17 mouse cellular contexts compared by ENCODE assay signal in the genomic region with DNA sequence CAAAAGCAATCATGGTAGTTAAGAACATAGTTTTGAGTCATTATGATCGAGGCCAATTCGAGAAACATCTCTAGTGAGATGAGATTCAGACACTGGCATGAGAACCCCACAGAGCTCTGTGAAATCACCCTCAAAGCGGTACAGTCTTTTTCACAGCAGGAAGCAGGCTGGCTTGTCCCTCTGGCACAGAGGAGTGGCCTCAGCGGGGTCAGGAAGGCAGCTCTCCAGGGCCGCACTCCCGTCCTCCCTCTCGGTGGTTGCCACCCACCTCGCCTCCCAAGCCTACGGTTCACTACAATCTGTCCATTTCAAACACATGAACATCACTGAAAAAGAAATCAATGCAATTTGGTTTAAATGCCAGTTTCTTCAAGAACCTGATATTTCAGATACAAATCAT. TPM values are rescaled to one million over a fixed set of nuclear protein-coding genes. Genes with fewer than 3 reads are reported as not detected.
DNase-seq lines count a peak whose midpoint lies in the region; ATAC-seq and TF ChIP-seq lines count a peak whose summit lies in the region.
"Had no signal": no experiment of that assay in that cellular context is flagged by ENCODE, and none has a peak within 500 bp of the region (broad histone marks: within the 10 kb centered on the region; RNA-seq: fewer than 3 reads in every experiment).

No protein-coding gene starts in this region.

- no peak for TF ChIP-seq CTCF in intestine, postnatal 0 days (IDR thresholded peaks at IDR 0.05; ENCODE audit: low read depth)

- WGBS in intestine, postnatal 0 days = 82% methylated on average over 9 of the region's 9 CpGs
- WGBS in intestine, embryonic 15.5 days = 78% methylated on average over 9 of the region's 9 CpGs

- H3K4me2 ChIP-seq in intestine, postnatal 0 days (replicated peaks; ENCODE audit: low read depth) = no peak overlapping the region
- no peak overlapping the region for H3K4me2 ChIP-seq in intestine, embryonic 15.5 days (replicated peaks)
- H3K4me2 ChIP-seq: embryonic facial prominence, embryonic 13.5 days; embryonic facial prominence, embryonic 15.5 days; forebrain, embryonic 12.5 days had no signal

- peaks cover 83% of the 10 kb centered on the region for H3K36me3 ChIP-seq in intestine, postnatal 0 days (ENCODE audit: control insufficient read depth, insufficient read depth)
- peaks cover 66% of the 10 kb centered on the region for H3K36me3 ChIP-seq in intestine, embryonic 15.5 days

- no peak overlapping the region for H3K4me3 ChIP-seq in intestine, postnatal 0 days (ENCODE audit: low read depth, low read length)
- H3K4me3 ChIP-seq in intestine, embryonic 15.5 days (replicated peaks) = no peak overlapping the region
- H3K4me3 ChIP-seq: embryonic facial prominence, embryonic 13.5 days; embryonic facial prominence, embryonic 15.5 days; erythroblast, embryonic 14.5 days; forebrain, embryonic 10.5 days; forebrain, embryonic 12.5 days had no signal

- no peaks in the 10 kb centered on the region for H3K27me3 ChIP-seq in intestine, postnatal 0 days (replicated peaks; ENCODE audit: control insufficient read depth, insufficient read depth, low read length)
- no peaks in the 10 kb centered on the region for H3K27me3 ChIP-seq in intestine, embryonic 15.5 days (replicated peaks)
- H3K27me3 ChIP-seq: embryonic facial prominence, embryonic 13.5 days; embryonic facial prominence, embryonic 15.5 days; forebrain, embryonic 12.5 days had no signal

- no peak for ATAC-seq in intestine, postnatal 0 days
- no peak for ATAC-seq in intestine, embryonic 15.5 days
- ATAC-seq: forebrain, embryonic 14.5 days; forebrain, embryonic 16.5 days had no signal

- no peaks in the 10 kb centered on the region for H3K4me1 ChIP-seq in intestine, postnatal 0 days (replicated peaks; ENCODE audit: control insufficient read depth, insufficient read depth, low read length)
- H3K4me1 ChIP-seq in intestine, embryonic 15.5 days (replicated peaks) = no peaks in the 10 kb centered on the region
- H3K4me1 ChIP-seq: embryonic facial prominence, embryonic 13.5 days; forebrain, embryonic 10.5 days; forebrain, embryonic 12.5 days had no signal

- 0 out of 2 replicates have a peak overlapping the region, but pooled peaks have one; percentile 15 for H3K27ac ChIP-seq in intestine, postnatal 0 days (ENCODE audit: low read depth, low read length)
- no peak overlapping the region for H3K27ac ChIP-seq in intestine, embryonic 15.5 days
- H3K27ac ChIP-seq: embryonic facial prominence, embryonic 13.5 days; embryonic facial prominence, embryonic 15.5 days; forebrain, embryonic 10.5 days; forebrain, embryonic 12.5 days had no signal

- H3K9ac ChIP-seq in intestine, postnatal 0 days (ENCODE audit: low read depth, low read length) = no peak overlapping the region
- H3K9ac ChIP-seq in intestine, embryonic 15.5 days = no peak overlapping the region
- H3K9ac ChIP-seq: embryonic facial prominence, embryonic 13.5 days; embryonic facial prominence, embryonic 15.5 days; forebrain, embryonic 12.5 days had no signal

- no peaks in the 10 kb centered on the region for H3K9me3 ChIP-seq in intestine, postnatal 0 days (ENCODE audit: control insufficient read depth)
- H3K9me3 ChIP-seq in intestine, embryonic 15.5 days = no peaks in the 10 kb centered on the region
- H3K9me3 ChIP-seq: embryonic facial prominence, embryonic 13.5 days; embryonic facial prominence, embryonic 15.5 days; forebrain, embryonic 10.5 days; forebrain, embryonic 12.5 days had no signal

- DNase-seq in cerebellum, adult 11-12 months = peak; percentile 47
- DNase-seq in cerebellum, adult 8-10 months = no peak
- DNase-seq in cerebellum, adult 9-11 months = peak; percentile 52
- no peak for DNase-seq in cerebellum, adult 9-10 months
- DNase-seq: adrenal gland, adult 2 months; adrenal gland, postnatal 10 days; adrenal gland, postnatal 25 days; embryo, embryonic 11 days had no signal

RNA-seq across cellular contexts. Expression of gene Pex10, which starts 7.6 kb away (rescaled TPM):
- 11.7 and 12.9 TPM in 2 replicates for polyA plus RNA-seq in intestine, postnatal 0 days (2015; fragmentation: Nextera tagmentation; extraction: Ambion mirVana)
- 23.3 and 26.0 TPM in 2 replicates for polyA plus RNA-seq in intestine, embryonic 15.5 days (2015; fragmentation: Nextera tagmentation; extraction: Ambion mirVana)

RNA-seq across cellular contexts. Expression of gene Rer1, which starts 11.8 kb away (rescaled TPM):
- polyA plus RNA-seq in intestine, postnatal 0 days (2015; fragmentation: Nextera tagmentation; extraction: Ambion mirVana) = 277 and 297 TPM in 2 replicates
- 194 and 205 TPM in 2 replicates for polyA plus RNA-seq in intestine, embryonic 15.5 days (2015; fragmentation: Nextera tagmentation; extraction: Ambion mirVana)

RNA-seq across cellular contexts. Expression of gene Morn1, which starts 12.0 kb away (rescaled TPM):
- 1.8 and 2.2 TPM in 2 replicates for polyA plus RNA-seq in intestine, postnatal 0 days (2015; fragmentation: Nextera tagmentation; extraction: Ambion mirVana)
- 3.0 and 3.9 TPM in 2 replicates for polyA plus RNA-seq in intestine, embryonic 15.5 days (2015; fragmentation: Nextera tagmentation; extraction: Ambion mirVana)

RNA-seq across cellular contexts. Expression of gene Plch2, which starts 17.8 kb away (rescaled TPM):
- polyA plus RNA-seq in intestine, postnatal 0 days (2015; fragmentation: Nextera tagmentation; extraction: Ambion mirVana) = 5.3 and 5.7 TPM in 2 replicates
- 19.9 and 21.2 TPM in 2 replicates for polyA plus RNA-seq in intestine, embryonic 15.5 days (2015; fragmentation: Nextera tagmentation; extraction: Ambion mirVana)
- polyA plus RNA-seq: erythroblast, embryonic 14.5 days had no signal

Comparison
In these comparisons a context has a peak if more than half of its experiments do, and no peak if none do; other contexts are left out.
1. DNase-seq: peak in cerebellum, adult 11-12 months (single experiment) and cerebellum, adult 9-11 months (single experiment); none in cerebellum, adult 8-10 months (single experiment) and cerebellum, adult 9-10 months (single experiment).